Mouse (Mus musculus) myocyte (in vitro differentiated cells): ENCODE measurements around the gene Snx29.

Source experiments
- MYOG ChIP-seq, 3 experiments: IDR thresholded peaks; one replicate each; pipeline ENCODE4 v1.6.1; 2011; ENCODE audit warnings: control low read depth in 2 of 3, low read depth in 2 of 3, mild to moderate bottlenecking in 2 of 3; ENCODE audit not compliant: insufficient read length in 2 of 3, control insufficient read depth in 1 of 3, insufficient read depth in 1 of 3
- POLR2A ChIP-seq: IDR thresholded peaks from one replicate; pipeline ENCODE4 v1.6.1; 2011; ENCODE audit warnings: low read depth, mild to moderate bottlenecking, control low read depth, moderate library complexity; ENCODE audit not compliant: insufficient read length
- POLR2AphosphoS2 ChIP-seq: IDR thresholded peaks from one replicate; pipeline ENCODE4 v1.6.1; 2011; ENCODE audit warnings: low read depth, control low read depth; ENCODE audit not compliant: insufficient read length
- USF1 ChIP-seq: IDR thresholded peaks from one replicate; pipeline ENCODE4 v1.6.1; 2011; ENCODE audit warnings: low read depth, mild to moderate bottlenecking, control low read depth, moderate library complexity

DNA sequence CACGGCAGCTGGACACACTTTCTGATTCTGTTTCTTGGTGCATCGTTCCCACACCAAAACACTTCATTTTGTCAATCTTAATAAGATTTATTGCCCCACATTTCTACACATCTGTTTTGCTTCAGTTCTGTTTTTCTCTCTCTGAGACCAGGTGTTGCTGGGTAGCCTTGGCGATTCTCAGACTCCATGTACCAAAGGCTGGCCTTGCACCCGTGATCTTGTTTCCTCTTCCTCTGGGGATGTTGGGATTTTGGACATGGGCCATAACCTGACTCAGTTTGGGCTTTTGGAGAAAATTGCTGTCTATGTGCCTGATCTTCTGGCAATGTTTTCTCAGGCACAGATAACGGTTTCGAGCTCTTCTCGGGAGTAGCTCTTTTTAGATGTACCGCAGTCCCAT is 58.2 kb downstream of the Snx29 start:
- TF ChIP-seq MYOG (IDR thresholded peaks at IDR 0.05; ENCODE audit: control insufficient read depth in 1 of 3, insufficient read depth in 1 of 3, insufficient read length in 2 of 3, low read depth in 2 of 3) (no peak), POLR2A (no peak), POLR2AphosphoS2 (no peak), USF1 (no peak)
